Mouse (Mus musculus) adipose tissue, adult 10 weeks (tissue): ENCODE data around the gene Lekr1. TPM values are rescaled to one million over a fixed set of nuclear protein-coding genes. Genes with fewer than 3 reads are reported as not detected.

Experiments
- polyA plus RNA-seq: library from polyadenylated mRNA; stranded (reverse); fragments of 350-450 nt; fragmentation: Illumina TruSeq; extraction: RNeasy Lipid Tissue Mini Kit (QIAGEN cat#74804); gene quantifications from one replicate; pipeline ENCODE4 v1.2.3, GENCODE M21; 2014; ENCODE audit warnings: low read depth, low replicate concordance

Lekr1 gene
- 7.5 TPM for polyA plus RNA-seq

GRCm38 (mm10) chr3:65665977-65666766 lies at the start of gene Lekr1:
TSS of gene Lekr1 (plus strand) at chr3:65666228.

Other genes starting within 250 kb of the Lekr1 start
- gene Tiparp, start 137.8 kb upstream of the Lekr1 start, polyA plus RNA-seq = 36.7 TPM